Mouse (Mus musculus) leukemia stem cell, adult 10-12 weeks (primary cell): Measurements from ENCODE around the gene Zfp963. TPM values are rescaled to one million over a fixed set of nuclear protein-coding genes. Genes with fewer than 3 reads are reported as not detected.

Experiments used
- polyA plus RNA-seq: library from polyadenylated mRNA; stranded (reverse); fragments of >175 nt; gene quantifications from 2 replicates; pipeline ENCODE4 v1.2.3, GENCODE M21; 2012; ENCODE audit warnings: low replicate concordance

Zfp963 gene
- 0.51 and 0.63 TPM in 2 replicates for polyA plus RNA-seq

GRCm38 (mm10) chr8:69749544-69750454 is at the start of gene Zfp963:
TSS of gene Zfp963 (minus strand) at chr8:69749970.

GRCm38 (mm10) chr8:69790773-69791367 is 41.1 kb upstream of the Zfp963 start, which contains the start of the genes Atp13a1 and Zfp866:
TSS of gene Atp13a1 (plus strand) at chr8:69791163.
TSS of gene Zfp866 (minus strand) at chr8:69791178.

GRCm38 (mm10) chr8:69774503-69775148 is 24.9 kb upstream of the Zfp963 start, which contains the start of gene Gm20422:
TSS of gene Gm20422 (minus strand) at chr8:69774886.

GRCm38 (mm10) chr8:69710624-69711023 is 39.1 kb downstream of the Zfp963 start, which contains the start of gene Zfp869:
TSS of gene Zfp869 (minus strand) at chr8:69710724.

Other genes with a start within 250 kb of the Zfp963 start
- not detected in 2 replicates for gene Gm7697, start 227.0 kb downstream of the Zfp963 start, polyA plus RNA-seq
- 0.45 and 0.89 TPM in 2 replicates for gene Zfp868, start 124.4 kb downstream of the Zfp963 start, polyA plus RNA-seq
- 0.05 TPM in 1 of 2 replicates, not detected in the other for gene Zfp964, start 95.5 kb downstream of the Zfp963 start, polyA plus RNA-seq
- 1.1 TPM in 1 of 2 replicates, not detected in the other for gene Zfp869, start 39.2 kb downstream of the Zfp963 start, polyA plus RNA-seq
- not detected in 2 replicates for gene Gm20422, start 24.9 kb upstream of the Zfp963 start, polyA plus RNA-seq
- 59.4 and 80.6 TPM in 2 replicates for gene Atp13a1, start 41.2 kb upstream of the Zfp963 start, polyA plus RNA-seq
- gene Zfp866, start 41.2 kb upstream of the Zfp963 start, polyA plus RNA-seq, result 0.55 and 3.2 TPM in 2 replicates
- gene Gmip, start 58.7 kb upstream of the Zfp963 start, polyA plus RNA-seq, result 27.8 and 54.2 TPM in 2 replicates
- 0.12 and 0.23 TPM in 2 replicates for gene Lpar2, start 72.5 kb upstream of the Zfp963 start, polyA plus RNA-seq
- 4.8 and 10.7 TPM in 2 replicates for gene Pbx4, start 82.5 kb upstream of the Zfp963 start, polyA plus RNA-seq
- 0.13 and 0.27 TPM in 2 replicates for gene Cilp2, start 137.7 kb upstream of the Zfp963 start, polyA plus RNA-seq
- 2.6 and 3.2 TPM in 2 replicates for gene Tssk6, start 152.2 kb upstream of the Zfp963 start, polyA plus RNA-seq
- gene Ndufa13, start 152.6 kb upstream of the Zfp963 start, polyA plus RNA-seq, result 57.7 and 73.4 TPM in 2 replicates
- 0.77 and 2.5 TPM in 2 replicates for gene Yjefn3, start 152.7 kb upstream of the Zfp963 start, polyA plus RNA-seq
- 38.6 and 137 TPM in 2 replicates for gene Gatad2a, start 246.4 kb upstream of the Zfp963 start, polyA plus RNA-seq